Mouse (Mus musculus) heart, embryonic 14.5 days (tissue): ENCODE results near the gene Zfp592. TPM values are rescaled to one million over a fixed set of nuclear protein-coding genes. Genes with fewer than 3 reads are reported as not detected.

Experiments used
- ATAC-seq: fragments of 200-750 bp; cut with Nextera tagmentation; 2 replicates; pipeline ENCODE4 v1.8.0; 2017; ENCODE audit warnings: low read depth, moderate TSS enrichment; ENCODE audit not compliant: insufficient number of reproducible peaks, insufficient read depth, low FRiP score
- H3K27ac ChIP-seq, 2 experiments: fragments of 200-500 bp in 1 of 2; fragments of 300-500 bp in 1 of 2; sonication (generic) in 1 of 2; replicated peaks in 1 of 2; 2 replicates each; pipeline ENCODE4 v1.5.1; 2012 to 2014; ENCODE audit warnings: low read depth in 2 of 2, low read length in 2 of 2, control low read depth in 1 of 2, mild to moderate bottlenecking in 1 of 2, mixed read lengths in 1 of 2; ENCODE audit not compliant: control insufficient read depth in 1 of 2, insufficient read depth in 1 of 2
- H3K27me3 ChIP-seq: fragments of 300-500 bp; sonication (generic); 2 replicates; pipeline ENCODE4 v1.6.1; 2014; ENCODE audit warnings: mild to moderate bottlenecking, low read length, control low read depth; ENCODE audit not compliant: control insufficient read depth, insufficient read depth
- H3K36me3 ChIP-seq: fragments of 300-500 bp; sonication (generic); 2 replicates; pipeline ENCODE4 v1.6.1; 2014; ENCODE audit warnings: mild to moderate bottlenecking, control low read depth, low read length, mixed read lengths; ENCODE audit not compliant: control insufficient read depth, insufficient read depth
- H3K4me1 ChIP-seq, 2 experiments: fragments of 200-500 bp in 1 of 2; fragments of 300-500 bp in 1 of 2; sonication (generic) in 1 of 2; 2 replicates each; pipeline ENCODE4 v1.6.1; 2012 to 2014; ENCODE audit warnings: low read length in 2 of 2, control low read depth in 1 of 2, mixed read lengths in 1 of 2; ENCODE audit not compliant: control insufficient read depth in 2 of 2, insufficient read depth in 2 of 2
- H3K4me2 ChIP-seq: fragments of 300-500 bp; sonication (generic); 2 replicates; pipeline ENCODE4 v1.6.1; 2014; ENCODE audit warnings: mild to moderate bottlenecking, low read length
- H3K4me3 ChIP-seq, 2 experiments: fragments of 200-500 bp in 1 of 2; fragments of 300-500 bp in 1 of 2; sonication (generic) in 1 of 2; 2 replicates each; pipeline ENCODE4 v1.5.1; 2012 to 2014; ENCODE audit warnings: low read length in 2 of 2, mild to moderate bottlenecking in 2 of 2, control low read depth in 1 of 2, low read depth in 1 of 2, moderate library complexity in 1 of 2; ENCODE audit not compliant: control insufficient read depth in 1 of 2, insufficient read depth in 1 of 2
- H3K9ac ChIP-seq: fragments of 300-500 bp; sonication (generic); 2 replicates; pipeline ENCODE4 v1.6.1; 2014; ENCODE audit warnings: mild to moderate bottlenecking, low read length
- H3K9me3 ChIP-seq: fragments of 300-500 bp; sonication (generic); 2 replicates; pipeline ENCODE4 v1.6.1; 2016; ENCODE audit warnings: low read length, control low read depth; ENCODE audit not compliant: control insufficient read depth
- WGBS: fragments of 180-500 bp; shearing (Covaris S2); extraction: QIAGEN DNeasy Blood & Tissue Kit; methylation state at CpG from one replicate; pipeline ENCODE4 v1.1.7; 2014; 5-methylcytosine and 5-hydroxymethylcytosine counted together
- polyA plus RNA-seq: library from polyadenylated mRNA; unstranded; fragments of >200 nt; fragmentation: Nextera tagmentation; extraction: Ambion mirVana; gene quantifications from 2 replicates; pipeline ENCODE4 v1.2.1, GENCODE M21; 2014

Gene Zfp592
- polyA plus RNA-seq, 1 experiment from 2014 or later, result 10.2 TPM

DNA sequence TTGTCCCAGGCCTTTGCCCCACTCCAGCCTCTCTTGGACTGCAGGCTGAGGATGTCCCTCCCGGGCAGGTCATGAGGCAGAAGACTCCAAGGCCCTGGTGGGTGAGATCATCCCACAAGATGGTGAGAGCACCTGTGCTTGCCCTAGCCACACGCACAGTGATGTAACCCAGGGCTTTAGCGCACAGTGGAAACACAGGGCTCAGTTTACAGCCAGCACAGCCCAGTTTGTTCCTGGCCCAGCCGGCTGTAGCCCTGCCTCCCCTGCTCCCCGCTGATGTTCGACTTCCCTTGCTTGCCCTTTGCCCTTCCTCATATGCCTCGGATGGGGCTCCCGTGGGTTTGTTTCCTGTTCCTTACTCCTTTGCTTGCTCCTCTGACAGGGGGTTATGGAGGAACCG, 81.1 kb downstream of the Zfp592 start:
- ATAC-seq, result no peak
- peaks cover 53 to 74% of the 10 kb centered on the region in 2 experiments for H3K4me1 ChIP-seq

GRCm38 (mm10) chr7:81075299-81075698, 81.8 kb downstream of the Zfp592 start:
- 51% methylated on average over 7 of the region's 7 CpGs for WGBS
- Histone ChIP-seq H3K4me3 (no peak overlapping the region), H3K4me1 (peaks cover 58 to 78% of the 10 kb centered on the region in 2 experiments), H3K9ac (peak overlapping the region; percentile 32), H3K27ac (peak overlapping the region; percentile 77 to 98), H3K27me3 (no peaks in the 10 kb centered on the region), H3K4me2 (no peak overlapping the region), H3K36me3 (peaks cover 78% of the 10 kb centered on the region), H3K9me3 (no peaks in the 10 kb centered on the region)
- no peak for ATAC-seq

More for the DNA sequence above, 81.1 kb downstream of the Zfp592 start:
- H3K9me3 ChIP-seq, result no peaks in the 10 kb centered on the region
- H3K27ac ChIP-seq, result peak overlapping the region; percentile 77 to 98; a peak in 2 of 4 replicates
- H3K4me3 ChIP-seq, result no peak overlapping the region
- H3K9ac ChIP-seq, result peak overlapping the region; percentile 32
- H3K4me2 ChIP-seq, result no peak overlapping the region
- WGBS, result 60% methylated on average over 9 of the region's 9 CpGs
- no peaks in the 10 kb centered on the region for H3K27me3 ChIP-seq
- peaks cover 84% of the 10 kb centered on the region for H3K36me3 ChIP-seq

DNA sequence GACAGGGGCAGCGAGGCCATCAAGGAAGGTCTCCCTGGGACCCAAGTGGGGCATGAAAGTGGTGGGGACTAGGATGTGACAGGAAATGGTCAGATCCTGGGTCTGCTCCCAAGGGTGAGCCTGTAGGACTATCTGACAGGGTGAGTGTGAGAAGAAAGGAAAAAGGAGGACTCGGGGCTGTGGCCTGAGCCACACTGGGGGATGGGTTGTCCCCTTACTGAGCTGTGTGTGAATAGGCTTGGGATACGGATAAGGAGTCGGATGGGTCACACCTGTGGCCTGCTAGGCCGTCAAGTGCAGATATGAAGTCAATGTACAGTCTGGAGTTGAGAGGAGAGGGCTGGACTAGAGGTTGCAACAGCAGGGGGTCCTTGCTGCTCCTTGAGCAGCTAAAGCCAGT, 82.3 kb downstream of the Zfp592 start:
- H3K4me3 ChIP-seq, result no peak overlapping the region
- H3K36me3 ChIP-seq, result peaks cover 75% of the 10 kb centered on the region
- H3K9me3 ChIP-seq, result no peaks in the 10 kb centered on the region
- peak overlapping the region; percentile 77 to 98 for H3K27ac ChIP-seq
- H3K4me1 ChIP-seq, result peaks cover 61 to 78% of the 10 kb centered on the region in 2 experiments
- 48% methylated on average over 5 of the region's 5 CpGs for WGBS
- H3K27me3 ChIP-seq, result no peaks in the 10 kb centered on the region
- ATAC-seq, result no peak
- peak overlapping the region; percentile 32; the same call in 1 of the 2 replicates for H3K9ac ChIP-seq
- no peak overlapping the region for H3K4me2 ChIP-seq

- peak overlapping the region; percentile 7; the same call in 1 of the 2 replicates for H3K4me2 ChIP-seq
- H3K27me3 ChIP-seq, result no peaks in the 10 kb centered on the region
- peak; percentile 70 for ATAC-seq
- H3K4me3 ChIP-seq, result no peak overlapping the region
- H3K9me3 ChIP-seq, result no peaks in the 10 kb centered on the region
- WGBS, result 18% methylated on average over 6 of the region's 6 CpGs
- peak overlapping the region; percentile 59 for H3K9ac ChIP-seq
- peak overlapping the region; percentile 74 to 98 for H3K27ac ChIP-seq
- H3K4me1 ChIP-seq, result peaks cover 63 to 77% of the 10 kb centered on the region in 2 experiments
- H3K36me3 ChIP-seq, result peaks cover 73% of the 10 kb centered on the region
Observed at GRCm38 (mm10) chr7:81077009-81077408, 83.5 kb downstream of the Zfp592 start.

DNA sequence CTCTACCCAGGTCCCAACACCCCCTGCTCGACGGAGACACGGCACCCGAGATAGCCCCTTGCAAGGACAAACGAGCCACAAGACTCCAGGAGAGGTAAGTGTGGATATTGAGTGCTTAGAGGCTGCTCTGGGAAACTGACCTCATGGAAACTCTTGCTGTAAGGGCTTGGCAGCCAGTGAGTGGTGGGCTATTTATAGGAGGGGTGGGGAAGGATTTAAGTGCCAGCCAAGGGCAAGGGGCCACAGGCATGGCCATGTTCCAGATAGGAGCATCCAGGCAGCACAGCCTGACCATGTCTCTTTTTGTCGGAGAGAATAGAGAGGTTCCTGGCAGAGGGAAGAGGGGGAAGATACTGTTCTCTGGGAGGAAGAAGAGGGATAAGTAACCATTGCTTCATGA, 85.3 kb downstream of the Zfp592 start:
- Histone ChIP-seq H3K36me3 (peaks cover 72% of the 10 kb centered on the region), H3K27me3 (no peaks in the 10 kb centered on the region), H3K4me2 (peak overlapping the region; percentile 44), H3K27ac (peak overlapping the region; percentile 98 to 99), H3K9ac (peak overlapping the region; percentile 64), H3K4me3 (no peak overlapping the region; a peak in 1 of 4 replicates), H3K9me3 (no peaks in the 10 kb centered on the region), H3K4me1 (peaks cover 56 to 64% of the 10 kb centered on the region in 2 experiments)
- peak; percentile 80 for ATAC-seq
- WGBS, result 14% methylated on average over 6 of the region's 6 CpGs

DNA sequence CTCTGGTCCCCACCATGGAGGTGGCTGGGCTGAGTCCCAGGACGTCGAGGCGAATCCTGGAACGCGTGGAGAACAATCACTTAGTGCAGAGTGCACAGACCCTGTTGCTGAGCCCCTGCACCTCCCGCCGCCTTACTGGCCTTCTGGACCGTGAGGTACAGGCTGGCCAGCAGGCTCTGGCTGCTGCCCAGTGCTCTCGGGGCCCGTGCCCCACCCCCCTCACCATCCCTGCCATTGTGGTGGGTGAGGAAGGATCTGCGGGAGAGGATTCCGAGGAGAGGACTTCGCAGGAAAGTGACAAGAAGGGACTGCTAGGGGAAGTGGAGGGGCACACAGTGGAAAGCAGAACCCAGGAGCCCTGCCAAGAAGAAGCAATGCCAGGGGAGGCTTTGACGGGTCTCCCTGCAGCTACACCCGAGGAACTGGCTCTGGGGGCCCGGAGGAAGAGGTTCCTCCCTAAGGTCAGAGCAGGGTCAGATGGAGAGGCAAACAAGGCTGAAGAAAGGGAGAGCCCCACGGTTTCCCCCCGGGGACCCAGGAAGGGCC, 100.0 kb downstream of the Zfp592 start:
- H3K36me3 ChIP-seq, result peaks cover 76% of the 10 kb centered on the region
- peaks cover 11 to 15% of the 10 kb centered on the region in 2 experiments for H3K4me1 ChIP-seq
- ATAC-seq, result no peak
- no peak overlapping the region for H3K4me2 ChIP-seq
- H3K27ac ChIP-seq, result peak overlapping the region; percentile 68 to 71
- H3K4me3 ChIP-seq, result no peak overlapping the region
- H3K27me3 ChIP-seq, result no peaks in the 10 kb centered on the region
- H3K9me3 ChIP-seq, result 0 out of 2 replicates have a peak, but pooled peaks cover 2% of the 10 kb centered on the region
- 42% methylated on average over 18 of the region's 18 CpGs for WGBS
- peak overlapping the region; percentile 44 for H3K9ac ChIP-seq

GRCm38 (mm10) chr7:81094104-81094757, 100.8 kb downstream of the Zfp592 start:
- H3K4me1 ChIP-seq, result peaks cover 11 to 15% of the 10 kb centered on the region in 2 experiments
- H3K27ac ChIP-seq, result peak overlapping the region; percentile 68 to 71
- no peaks in the 10 kb centered on the region for H3K27me3 ChIP-seq
- peaks cover 80% of the 10 kb centered on the region for H3K36me3 ChIP-seq
- H3K4me3 ChIP-seq, result no peak overlapping the region
- no peak for ATAC-seq
- H3K9me3 ChIP-seq, result no peaks in the 10 kb centered on the region
- H3K4me2 ChIP-seq, result no peak overlapping the region
- 38% methylated on average over 6 of the region's 6 CpGs for WGBS
- peak overlapping the region; percentile 44 for H3K9ac ChIP-seq
